Mouse (Mus musculus) stomach, embryonic 15.5 days (tissue): Measurements from ENCODE around the gene Ak1. TPM values are rescaled to one million over a fixed set of nuclear protein-coding genes. Genes with fewer than 3 reads are reported as not detected.

Experiments used
- ATAC-seq: fragments of 200-750 bp; cut with Nextera tagmentation; 2 replicates; pipeline ENCODE4 v1.8.0; 2017; ENCODE audit warnings: low read depth, moderate number of reproducible peaks, moderate TSS enrichment; ENCODE audit not compliant: insufficient read depth, low FRiP score
- H3K27ac ChIP-seq: fragments of 300-500 bp; sonication (generic); 2 replicates; pipeline ENCODE4 v1.5.1; 2015; ENCODE audit warnings: mild to moderate bottlenecking, inconsistent platforms
- H3K27me3 ChIP-seq: fragments of 300-500 bp; sonication (generic); replicated peaks from 2 replicates; pipeline ENCODE4 v1.6.1; 2015; ENCODE audit warnings: inconsistent platforms
- H3K36me3 ChIP-seq: fragments of 300-500 bp; sonication (generic); 2 replicates; pipeline ENCODE4 v1.6.1; 2015; ENCODE audit warnings: inconsistent platforms
- H3K4me1 ChIP-seq: fragments of 300-500 bp; sonication (generic); 2 replicates; pipeline ENCODE4 v1.6.1; 2015; ENCODE audit warnings: inconsistent platforms
- H3K4me2 ChIP-seq: fragments of 300-500 bp; sonication (generic); 2 replicates; pipeline ENCODE4 v1.6.1; 2015; ENCODE audit warnings: mild to moderate bottlenecking, inconsistent platforms
- H3K4me3 ChIP-seq: fragments of 300-500 bp; sonication (generic); replicated peaks from 2 replicates; pipeline ENCODE4 v1.5.1; 2015; ENCODE audit warnings: inconsistent platforms
- H3K9ac ChIP-seq: fragments of 300-500 bp; sonication (generic); 2 replicates; pipeline ENCODE4 v1.6.1; 2015; ENCODE audit warnings: inconsistent platforms
- H3K9me3 ChIP-seq: fragments of 300-500 bp; sonication (generic); 2 replicates; pipeline ENCODE4 v1.6.1; 2016; ENCODE audit warnings: inconsistent platforms
- WGBS: fragments of 180-500 bp; shearing (Covaris S2); methylation state at CpG from one replicate; pipeline ENCODE4 v1.1.7; 2015; 5-methylcytosine and 5-hydroxymethylcytosine counted together
- polyA plus RNA-seq: library from polyadenylated mRNA; unstranded; fragments of >200 nt; fragmentation: Nextera tagmentation; extraction: Ambion mirVana; gene quantifications from 2 replicates; pipeline ENCODE4 v1.2.1, GENCODE M21; 2015

Ak1 gene
- polyA plus RNA-seq, 1 experiment from 2014 or later = 21.8 TPM

DNA sequence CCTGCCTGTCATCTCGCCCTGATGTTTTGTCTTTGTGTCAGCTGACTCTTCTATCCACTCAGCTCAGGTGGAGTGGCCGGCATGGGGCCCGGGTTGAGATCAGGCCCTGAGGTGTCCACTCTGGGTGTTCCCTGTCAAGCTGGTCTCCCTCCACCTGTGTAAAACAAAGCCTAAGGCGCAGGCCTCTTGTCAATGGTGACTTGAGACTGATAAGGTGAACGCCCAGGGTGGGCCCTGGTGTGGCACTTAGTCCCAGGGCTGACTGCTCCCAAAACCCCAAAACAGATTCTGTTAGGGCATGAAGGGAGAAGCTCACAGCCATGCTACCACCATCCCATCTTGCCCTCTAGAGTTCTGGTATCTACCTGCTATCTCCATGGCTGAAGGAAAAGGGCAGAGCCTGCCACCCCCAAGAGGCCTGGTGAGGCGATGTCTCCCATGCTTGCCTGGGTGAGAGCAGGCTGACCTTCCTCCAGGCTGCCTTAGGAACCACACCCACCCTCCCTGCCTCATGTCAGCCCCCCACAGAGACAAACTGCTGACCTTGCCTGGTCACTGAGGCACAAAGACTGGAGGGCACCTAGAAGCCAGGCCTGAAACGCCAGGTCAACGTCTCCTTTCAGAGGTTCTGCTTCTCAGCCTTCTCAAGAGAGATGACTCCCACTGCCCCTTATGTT lies 23.4 kb downstream of the Ak1 start:
- no peak overlapping the region for H3K4me2 ChIP-seq
- H3K4me3 ChIP-seq = no peak overlapping the region
- H3K4me1 ChIP-seq = 0 out of 2 replicates have a peak, but pooled peaks cover 13% of the 10 kb centered on the region
- 72% methylated on average over 8 of the region's 8 CpGs for WGBS
- H3K9ac ChIP-seq = no peak overlapping the region
- H3K36me3 ChIP-seq = no peaks in the 10 kb centered on the region
- no peak for ATAC-seq
- H3K27me3 ChIP-seq = no peaks in the 10 kb centered on the region
- H3K27ac ChIP-seq = no peak overlapping the region
- H3K9me3 ChIP-seq = no peaks in the 10 kb centered on the region

DNA sequence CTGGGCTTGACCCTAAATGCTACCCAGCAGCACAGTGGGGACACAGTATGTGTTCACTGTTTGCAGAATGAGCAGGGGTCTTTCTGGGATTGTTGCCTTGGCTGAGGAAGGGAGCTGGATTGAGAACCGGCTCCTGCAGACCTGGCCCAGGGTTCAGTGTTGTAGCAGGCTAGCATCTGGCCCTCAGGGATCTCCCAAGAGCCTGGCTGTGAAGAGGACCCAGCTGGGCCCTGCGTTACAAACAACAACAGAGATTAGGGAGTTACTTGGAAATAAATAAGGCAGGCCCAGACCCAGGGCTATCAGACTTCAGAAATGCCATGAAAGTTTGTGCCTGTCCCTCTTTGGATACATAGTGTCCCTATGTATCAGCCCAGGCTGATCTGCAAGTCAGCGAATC lies 24.1 kb downstream of the Ak1 start:
- H3K36me3 ChIP-seq = no peaks in the 10 kb centered on the region
- no peaks in the 10 kb centered on the region for H3K9me3 ChIP-seq
- no peak overlapping the region for H3K9ac ChIP-seq
- H3K4me1 ChIP-seq = 0 out of 2 replicates have a peak, but pooled peaks cover 13% of the 10 kb centered on the region
- H3K27me3 ChIP-seq = no peaks in the 10 kb centered on the region
- no peak for ATAC-seq
- no peak overlapping the region for H3K4me3 ChIP-seq
- 63% methylated on average over 3 of the region's 3 CpGs for WGBS
- H3K4me2 ChIP-seq = no peak overlapping the region
- H3K27ac ChIP-seq = peak overlapping the region; percentile 51

GRCm38 (mm10) chr2:32646379-32647056 lies 25.0 kb downstream of the Ak1 start, which contains the start of gene Eng:
Gene Eng, plus strand, starts transcription at chr2:32646595.
- ATAC-seq = peak; percentile 42; the same call in 1 of the 2 replicates
- Histone ChIP-seq H3K4me1 (0 out of 2 replicates have a peak, but pooled peaks cover 13% of the 10 kb centered on the region), H3K9ac (peak within 1 kb of the TSS; percentile 11; the same call in 1 of the 2 replicates), H3K4me3 (peak within 1 kb of the TSS; percentile 42), H3K9me3 (no peaks in the 10 kb centered on the region), H3K27me3 (no peaks in the 10 kb centered on the region), H3K4me2 (peak within 1 kb of the TSS; percentile 44), H3K27ac (peak within 1 kb of the TSS; percentile 51), H3K36me3 (no peaks in the 10 kb centered on the region)
- WGBS = 50% methylated on average over 31 of the region's 31 CpGs

GRCm38 (mm10) chr2:32647366-32647765 lies 25.8 kb downstream of the Ak1 start:
- Histone ChIP-seq H3K9ac (no peak overlapping the region), H3K4me2 (peak overlapping the region; percentile 44), H3K4me3 (peak overlapping the region; percentile 42), H3K4me1 (0 out of 2 replicates have a peak, but pooled peaks cover 12% of the 10 kb centered on the region), H3K36me3 (no peaks in the 10 kb centered on the region), H3K27me3 (no peaks in the 10 kb centered on the region), H3K27ac (peak overlapping the region; percentile 51; the same call in 1 of the 2 replicates), H3K9me3 (no peaks in the 10 kb centered on the region)
- 80% methylated on average over 7 of the region's 7 CpGs for WGBS
- no peak for ATAC-seq

DNA sequence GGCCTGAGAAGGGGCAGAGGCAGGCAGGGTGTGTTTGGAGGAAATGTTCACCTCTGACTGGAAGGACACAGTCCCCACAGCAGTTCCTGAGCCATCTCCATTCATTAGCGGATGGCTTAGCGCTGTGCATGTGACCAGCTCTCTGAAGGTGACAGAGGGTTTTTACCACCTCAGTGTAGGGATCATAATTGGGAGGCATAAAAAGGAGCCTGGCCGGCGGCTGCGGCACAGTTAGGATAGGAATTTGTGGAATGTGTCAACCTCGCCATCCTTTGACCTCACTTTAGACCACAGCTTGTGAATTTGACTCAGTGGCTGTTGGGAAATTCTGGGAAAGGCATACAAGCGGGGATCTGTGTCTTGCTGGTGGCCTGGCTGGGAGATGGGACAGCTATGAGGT lies 32.2 kb downstream of the Ak1 start:
- Histone ChIP-seq H3K27me3 (no peaks in the 10 kb centered on the region), H3K9ac (no peak overlapping the region), H3K36me3 (no peaks in the 10 kb centered on the region), H3K4me1 (peaks cover 11% of the 10 kb centered on the region; the same call in 1 of the 2 replicates), H3K27ac (no peak overlapping the region), H3K4me2 (no peak overlapping the region), H3K4me3 (no peak overlapping the region), H3K9me3 (no peaks in the 10 kb centered on the region)
- 41% methylated on average over 7 of the region's 7 CpGs for WGBS
- ATAC-seq = no peak

DNA sequence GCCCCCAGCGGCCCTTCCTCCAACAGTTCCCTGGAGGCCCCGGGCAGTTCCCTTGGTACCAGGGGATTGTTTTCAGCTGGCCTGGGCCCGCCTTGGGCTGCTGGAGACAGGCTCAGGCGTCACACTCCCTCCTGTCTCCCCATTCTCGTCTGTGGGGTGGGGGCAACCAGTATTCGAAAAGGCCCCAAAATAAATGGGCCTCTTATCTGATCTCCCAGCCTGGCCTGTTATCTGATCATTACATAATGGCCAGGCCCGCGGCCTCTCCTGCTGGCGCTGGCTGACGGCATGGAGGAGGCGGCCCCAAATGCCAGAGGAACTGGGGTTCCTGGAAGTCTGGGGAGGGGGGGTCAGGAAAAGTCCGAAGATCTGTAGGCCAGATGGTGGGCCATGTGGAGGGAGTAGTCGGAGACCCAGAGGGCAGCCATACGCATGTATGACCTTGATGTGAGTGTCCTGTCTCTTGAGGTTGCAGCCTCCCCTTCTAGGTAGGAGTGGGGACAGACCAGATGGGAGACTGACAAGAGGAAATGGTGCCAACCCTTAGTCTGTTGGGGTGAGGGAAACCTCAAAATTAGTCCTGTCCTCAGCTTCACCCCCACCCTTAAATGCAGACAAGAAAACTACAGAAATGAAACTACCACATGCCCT lies 33.3 kb downstream of the Ak1 start:
- ATAC-seq = no peak
- Histone ChIP-seq H3K27me3 (no peaks in the 10 kb centered on the region), H3K9me3 (no peaks in the 10 kb centered on the region), H3K4me2 (no peak overlapping the region), H3K27ac (peak overlapping the region; percentile 49; the same call in 1 of the 2 replicates), H3K9ac (no peak overlapping the region), H3K4me3 (no peak overlapping the region), H3K4me1 (peaks cover 11% of the 10 kb centered on the region; the same call in 1 of the 2 replicates), H3K36me3 (no peaks in the 10 kb centered on the region)
- 59% methylated on average over 14 of the region's 14 CpGs for WGBS

DNA sequence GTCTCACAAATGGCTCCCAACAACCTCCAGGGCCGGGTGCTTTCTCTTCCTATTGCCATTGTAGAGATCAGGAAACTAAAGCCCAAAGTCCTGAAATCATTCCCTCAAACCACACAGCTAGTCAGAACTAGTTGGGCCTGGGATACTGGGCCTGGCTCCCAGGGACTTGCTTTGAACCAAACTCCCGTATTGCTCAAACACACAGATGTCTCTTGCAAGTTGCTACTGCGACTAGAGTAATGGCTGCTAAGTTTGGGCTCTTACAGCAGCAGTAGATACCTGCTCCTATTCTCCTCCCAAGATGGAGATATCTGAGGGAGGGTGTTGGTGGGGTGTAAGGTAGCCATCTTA lies 33.8 kb downstream of the Ak1 start:
- Histone ChIP-seq H3K9me3 (no peaks in the 10 kb centered on the region), H3K9ac (no peak overlapping the region), H3K4me3 (no peak overlapping the region), H3K36me3 (no peaks in the 10 kb centered on the region), H3K27me3 (no peaks in the 10 kb centered on the region), H3K4me2 (no peak overlapping the region), H3K27ac (peak overlapping the region; percentile 49), H3K4me1 (peaks cover 11% of the 10 kb centered on the region; the same call in 1 of the 2 replicates)
- no peak for ATAC-seq
- WGBS = 76% methylated on average over 3 of the region's 3 CpGs

- peak; percentile 40; the same call in 1 of the 2 replicates for ATAC-seq
- Histone ChIP-seq H3K4me1 (peaks cover 11% of the 10 kb centered on the region; the same call in 1 of the 2 replicates), H3K4me3 (no peak overlapping the region), H3K4me2 (no peak overlapping the region), H3K36me3 (no peaks in the 10 kb centered on the region), H3K9me3 (no peaks in the 10 kb centered on the region), H3K9ac (no peak overlapping the region), H3K27ac (peak overlapping the region; percentile 49), H3K27me3 (no peaks in the 10 kb centered on the region)
- 46% methylated on average over 12 of the region's 12 CpGs for WGBS
Observed at GRCm38 (mm10) chr2:32655826-32656225, 34.3 kb downstream of the Ak1 start.

DNA sequence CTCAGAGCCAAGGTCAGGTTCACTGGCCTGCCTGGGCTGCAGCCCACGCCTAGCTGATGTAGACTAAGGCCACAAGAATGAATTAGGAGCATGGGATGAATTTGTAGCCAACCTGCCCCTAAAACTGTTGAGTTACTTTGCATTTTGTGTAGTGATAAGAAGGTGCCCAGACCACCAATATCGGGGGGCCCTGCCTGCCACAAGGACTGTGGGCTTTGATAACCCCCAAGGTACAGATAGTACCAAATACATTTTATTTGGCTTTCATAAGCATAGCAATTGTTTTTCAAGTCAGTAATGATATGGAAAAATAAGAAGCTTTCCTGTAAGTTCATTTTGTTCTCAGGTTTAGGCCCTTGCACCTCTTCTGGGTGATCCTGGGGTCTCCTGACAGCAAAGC lies 37.3 kb downstream of the Ak1 start:
- 88% methylated on average over 2 of the region's 2 CpGs for WGBS
- H3K4me3 ChIP-seq = no peak overlapping the region
- H3K27me3 ChIP-seq = no peaks in the 10 kb centered on the region
- H3K9me3 ChIP-seq = no peaks in the 10 kb centered on the region
- no peak overlapping the region for H3K27ac ChIP-seq
- ATAC-seq = no peak
- H3K36me3 ChIP-seq = no peaks in the 10 kb centered on the region
- H3K4me2 ChIP-seq = no peak overlapping the region
- H3K9ac ChIP-seq = no peak overlapping the region
- peaks cover 17% of the 10 kb centered on the region; the same call in 1 of the 2 replicates for H3K4me1 ChIP-seq

DNA sequence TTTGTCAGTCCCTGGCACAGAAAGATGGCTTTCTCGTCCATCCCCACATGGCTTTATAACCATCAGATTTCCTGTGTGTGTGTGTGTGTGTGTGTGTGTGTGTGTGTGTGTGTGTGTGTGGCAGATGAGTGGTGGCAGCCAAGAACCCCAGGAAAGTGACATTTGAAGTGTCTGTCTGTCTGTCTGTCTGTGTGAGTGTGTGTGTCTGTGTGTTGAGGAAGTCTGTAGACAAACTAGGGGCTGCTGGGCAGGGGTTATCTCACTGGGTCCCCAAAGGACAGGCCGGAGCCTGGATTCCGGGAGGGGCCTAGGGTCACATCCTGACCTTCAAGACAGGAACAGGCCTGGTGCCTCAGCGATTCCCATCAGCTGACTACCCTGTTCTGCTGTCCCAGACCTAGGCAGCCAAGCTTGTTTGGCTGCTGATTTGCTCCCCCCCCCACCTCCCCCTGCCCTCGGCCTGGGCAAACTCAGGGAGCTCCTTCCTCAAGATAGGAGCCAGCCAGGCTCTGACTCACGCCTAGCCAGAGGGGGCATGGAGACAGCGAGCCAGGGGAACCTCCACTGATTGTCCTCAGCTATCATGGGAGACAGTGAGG lies 40.0 kb downstream of the Ak1 start:
- H3K4me3 ChIP-seq = no peak overlapping the region
- no peaks in the 10 kb centered on the region for H3K9me3 ChIP-seq
- H3K4me1 ChIP-seq = peaks cover 9% of the 10 kb centered on the region; the same call in 1 of the 2 replicates
- ATAC-seq = peak; percentile 62; the same call in 1 of the 2 replicates
- no peaks in the 10 kb centered on the region for H3K36me3 ChIP-seq
- H3K27me3 ChIP-seq = no peaks in the 10 kb centered on the region
- WGBS = 33% methylated on average over 7 of the region's 7 CpGs
- H3K9ac ChIP-seq = no peak overlapping the region
- peak overlapping the region; percentile 69 for H3K27ac ChIP-seq
- no peak overlapping the region for H3K4me2 ChIP-seq

DNA sequence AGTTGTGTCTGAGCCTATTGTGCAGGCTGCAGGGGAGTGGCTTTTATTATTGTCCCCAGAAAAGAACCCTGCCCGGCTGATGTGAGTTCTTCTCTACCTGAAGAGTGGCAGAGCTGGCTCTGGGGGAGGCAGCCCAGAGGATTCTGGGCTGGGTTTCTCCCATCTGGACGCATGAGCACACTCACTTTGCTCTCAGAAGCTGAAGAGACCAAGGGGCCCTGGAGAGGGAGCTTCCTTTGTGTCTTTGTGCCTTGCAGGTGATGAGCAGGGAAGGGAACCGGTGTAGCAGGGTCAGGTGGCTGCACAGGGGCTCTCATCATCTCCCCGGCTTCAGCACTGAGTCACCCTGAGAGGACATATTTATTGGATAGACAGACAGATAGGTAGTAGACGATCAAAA lies 40.7 kb downstream of the Ak1 start:
- no peak overlapping the region for H3K4me3 ChIP-seq
- no peak overlapping the region for H3K9ac ChIP-seq
- no peaks in the 10 kb centered on the region for H3K36me3 ChIP-seq
- H3K27me3 ChIP-seq = no peaks in the 10 kb centered on the region
- peak overlapping the region; percentile 69 for H3K27ac ChIP-seq
- H3K4me2 ChIP-seq = no peak overlapping the region
- no peak for ATAC-seq
- no peaks in the 10 kb centered on the region for H3K9me3 ChIP-seq
- H3K4me1 ChIP-seq = peaks cover 9% of the 10 kb centered on the region; the same call in 1 of the 2 replicates
- WGBS = 44% methylated on average over 5 of the region's 5 CpGs
